Mouse (Mus musculus) spleen, postnatal 4 days (tissue): ENCODE measurements around the gene 1700113H08Rik.
A peak's percentile ranks its signal among the peaks of the same experiment; 100 is the strongest.

Source experiments
- DNase-seq, 2 experiments: peaks; one replicate each; pipeline ENCODE4 v3.0.0; 2022; ENCODE audit warnings: low spot score in 2 of 2

1700113H08Rik gene

DNA sequence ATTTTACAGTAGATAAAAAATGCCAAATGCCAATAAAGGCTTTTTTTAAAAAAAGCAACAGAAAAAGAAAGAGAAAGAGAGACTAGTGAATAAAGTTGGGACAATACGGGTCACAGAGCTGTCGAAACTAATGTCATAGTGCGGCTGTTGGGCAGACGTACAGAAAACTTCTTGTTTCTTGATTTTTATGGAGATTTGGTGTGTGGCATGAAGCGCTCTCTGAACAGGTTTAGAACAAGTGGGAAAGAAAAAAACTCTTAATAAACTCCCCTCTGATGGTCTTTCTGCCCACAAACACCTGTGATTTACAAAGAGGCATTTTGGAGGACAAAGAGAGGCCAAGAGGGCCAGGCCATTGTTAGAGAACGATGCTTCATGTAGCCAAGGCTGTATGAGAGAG, 1.6 kb downstream of the 1700113H08Rik start:
- DNase-seq, result no peak

DNA sequence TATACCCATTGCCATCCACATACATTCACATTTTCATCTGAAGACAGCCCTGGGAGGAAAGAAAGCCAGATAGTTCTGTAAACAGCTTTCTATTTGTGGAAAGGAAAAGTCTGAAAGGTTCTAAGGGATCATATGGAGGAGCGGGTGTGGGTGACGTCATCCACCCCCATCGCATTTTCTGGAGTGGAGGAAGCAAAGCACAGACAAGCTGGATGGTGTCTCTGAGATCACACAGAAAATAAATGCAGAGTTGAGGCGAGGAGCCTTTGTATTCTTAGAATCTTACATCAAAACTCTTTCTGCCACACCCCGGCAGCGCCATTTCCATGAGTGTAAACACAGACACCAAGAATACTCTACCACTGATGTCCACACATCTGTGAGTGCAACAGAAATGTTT, 26.4 kb downstream of the 1700113H08Rik start:
- no peak for DNase-seq

DNA sequence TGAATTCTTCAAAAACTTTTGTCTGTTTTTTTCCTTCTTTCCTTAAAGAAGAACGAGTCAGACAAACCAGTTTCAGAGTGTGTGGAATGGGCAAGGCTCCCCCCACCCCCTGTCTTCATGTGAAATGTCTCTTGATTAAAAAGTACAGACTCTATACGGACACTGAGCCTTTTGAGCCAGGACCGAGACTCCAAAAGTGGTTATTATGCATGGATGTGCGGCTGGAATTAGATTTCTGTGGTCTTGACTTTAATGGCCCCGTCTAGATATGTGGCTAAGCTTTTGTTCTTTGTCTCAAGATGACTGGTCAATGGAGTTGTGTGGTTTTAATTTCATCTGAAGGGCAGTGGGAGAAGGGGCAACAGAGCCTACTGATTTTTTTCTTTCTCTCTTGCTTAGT, 29.8 kb downstream of the 1700113H08Rik start:
- no peak for DNase-seq

DNA sequence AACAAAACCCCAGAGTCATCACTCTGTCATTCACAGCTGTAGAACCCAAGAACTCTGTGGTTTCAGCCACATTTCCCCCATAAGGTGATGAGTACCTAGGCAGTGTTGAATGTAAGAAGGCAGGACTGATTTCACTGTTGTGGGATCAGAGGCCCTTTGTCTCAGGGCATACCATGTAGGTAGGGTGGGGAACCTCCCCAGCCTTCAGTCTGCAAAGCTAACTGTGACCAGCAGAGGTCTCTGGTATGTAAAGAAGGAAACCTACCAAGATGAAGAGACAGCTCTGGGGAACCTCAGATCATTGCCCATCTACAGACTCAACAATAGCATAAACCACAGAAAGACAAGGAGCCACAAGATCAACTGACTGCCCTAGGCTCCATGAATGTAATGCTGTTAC, 36.4 kb downstream of the 1700113H08Rik start:
- peak in 1 of 2 experiments; percentile 21 for DNase-seq

DNA sequence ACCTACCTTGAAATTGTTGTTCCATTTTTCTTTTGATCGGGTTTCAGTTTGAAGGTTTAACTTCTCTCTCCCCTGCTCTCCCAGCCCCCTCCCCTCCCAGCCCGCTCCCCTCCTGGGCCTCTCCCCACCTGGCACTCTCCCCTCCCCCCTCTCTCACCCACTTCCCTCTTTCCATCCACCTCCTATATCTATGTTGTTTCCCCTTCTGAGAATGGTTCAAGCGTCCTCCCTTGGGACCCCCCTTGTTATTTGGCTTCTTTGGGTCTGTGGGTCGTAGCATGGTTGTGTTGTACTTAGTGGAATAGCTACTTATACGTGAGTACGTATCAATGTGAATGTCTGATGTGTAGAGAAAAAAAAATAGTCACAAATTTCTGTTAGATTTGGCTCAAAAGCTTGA, 40.9 kb downstream of the 1700113H08Rik start:
- DNase-seq, result no peak

DNA sequence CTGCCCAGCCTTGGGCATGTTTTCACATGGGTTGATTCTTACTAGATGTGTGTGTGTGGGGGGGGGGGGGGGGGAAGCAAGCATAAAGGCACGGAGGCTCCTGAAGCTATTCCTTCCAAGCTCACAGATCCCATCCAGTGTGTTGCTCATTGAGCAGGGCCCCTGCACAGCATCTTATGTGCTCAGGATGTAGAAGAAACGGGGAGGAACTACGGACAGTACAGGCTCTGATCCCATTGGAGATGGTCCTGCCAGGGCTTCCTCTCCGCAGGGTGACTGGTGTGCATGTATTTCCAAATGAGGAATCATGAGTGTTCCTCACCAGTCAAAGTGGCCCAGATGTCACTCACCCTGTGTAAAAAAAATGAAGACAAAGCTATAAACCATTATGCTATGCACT, 42.8 kb downstream of the 1700113H08Rik start:
- no peak for DNase-seq

DNA sequence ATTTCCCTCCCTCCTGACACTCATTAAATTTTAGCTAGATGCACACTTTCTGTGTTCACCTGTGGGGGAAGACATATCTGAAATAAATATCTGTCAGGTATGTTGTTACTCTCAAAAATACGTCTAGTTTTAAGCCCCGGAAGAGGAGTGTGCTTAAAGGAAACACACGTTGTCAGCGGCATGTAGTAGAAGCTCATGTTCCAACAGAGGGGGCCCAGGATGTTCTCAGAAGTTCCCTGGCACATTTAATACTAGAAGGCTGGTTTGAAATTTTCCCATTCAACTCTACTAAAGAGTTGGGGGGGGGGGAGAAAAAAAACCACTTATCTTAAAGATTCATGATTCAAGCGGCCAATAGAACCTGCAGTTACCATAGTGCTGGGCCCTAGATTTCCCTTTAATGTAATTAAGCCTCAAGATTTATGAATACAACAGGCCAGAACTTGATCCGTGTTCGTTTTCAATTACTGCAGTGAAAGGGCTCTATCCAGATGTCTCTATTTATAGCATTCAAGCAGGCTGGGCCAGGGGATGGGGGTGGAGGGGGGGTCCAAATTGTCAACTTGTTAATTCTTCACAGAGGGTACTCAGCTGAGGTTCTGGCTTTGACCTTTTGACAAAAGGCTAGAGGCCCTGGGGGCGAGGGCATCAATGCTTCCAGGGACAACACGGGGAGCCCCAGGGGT, 43.6 kb downstream of the 1700113H08Rik start:
- no peak for DNase-seq

DNA sequence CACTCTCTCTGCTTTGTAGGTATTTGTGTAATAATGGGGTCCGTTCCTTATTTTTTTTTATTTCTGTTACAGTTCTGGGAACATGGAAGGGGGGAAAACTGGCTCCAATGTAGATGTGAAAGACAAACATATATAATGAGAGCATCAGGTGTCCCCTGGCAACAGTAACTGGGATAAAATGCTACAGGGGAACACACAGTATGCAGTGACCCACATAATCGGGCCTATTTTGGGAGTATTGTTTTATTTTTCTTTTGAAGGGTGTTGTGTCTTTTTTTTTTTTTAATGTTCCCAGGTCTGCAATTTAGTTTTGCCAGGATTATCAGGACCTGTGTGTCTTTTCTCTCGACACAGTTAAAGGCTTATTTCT, 44.1 kb downstream of the 1700113H08Rik start:
- no peak for DNase-seq

DNA sequence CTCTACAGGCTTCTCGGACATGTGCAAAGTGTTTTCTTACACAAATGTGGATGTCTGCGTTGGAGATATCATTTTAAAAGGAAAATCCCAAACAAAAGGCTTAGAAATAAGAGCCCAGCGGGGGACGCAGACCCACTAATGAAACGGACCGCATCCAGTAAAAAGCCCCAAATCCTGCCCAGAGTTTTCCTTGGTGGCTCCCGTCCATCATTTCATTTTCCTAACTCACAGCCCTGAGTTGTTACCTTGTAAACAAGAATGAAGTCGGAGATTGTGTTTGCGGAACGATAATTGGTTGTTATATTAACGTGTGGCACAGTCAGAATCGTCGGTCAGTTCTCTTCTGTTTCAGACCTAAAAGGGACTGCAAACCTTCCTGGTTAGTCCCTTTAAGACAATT, 44.6 kb downstream of the 1700113H08Rik start:
- no peak for DNase-seq

DNA sequence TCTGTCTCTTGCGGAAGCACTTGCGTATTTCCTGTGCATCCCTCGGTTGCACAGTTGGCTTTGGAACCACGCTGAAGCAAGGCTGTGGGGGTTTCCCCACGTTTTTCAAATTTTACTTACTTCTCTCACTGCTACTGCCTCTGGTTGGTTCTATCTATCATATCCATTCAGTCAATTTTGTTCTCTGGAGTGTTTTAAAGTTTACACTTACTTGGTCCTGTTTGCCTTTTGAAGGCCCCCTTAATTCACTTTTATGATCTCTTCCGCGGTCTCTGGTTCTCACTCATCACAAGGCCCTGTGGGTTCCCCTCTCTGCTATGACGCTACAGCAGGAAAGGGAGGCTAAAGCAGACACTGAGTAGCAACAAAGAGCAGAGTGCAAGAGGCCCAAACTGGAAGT, 45.4 kb downstream of the 1700113H08Rik start:
- DNase-seq, result no peak

DNA sequence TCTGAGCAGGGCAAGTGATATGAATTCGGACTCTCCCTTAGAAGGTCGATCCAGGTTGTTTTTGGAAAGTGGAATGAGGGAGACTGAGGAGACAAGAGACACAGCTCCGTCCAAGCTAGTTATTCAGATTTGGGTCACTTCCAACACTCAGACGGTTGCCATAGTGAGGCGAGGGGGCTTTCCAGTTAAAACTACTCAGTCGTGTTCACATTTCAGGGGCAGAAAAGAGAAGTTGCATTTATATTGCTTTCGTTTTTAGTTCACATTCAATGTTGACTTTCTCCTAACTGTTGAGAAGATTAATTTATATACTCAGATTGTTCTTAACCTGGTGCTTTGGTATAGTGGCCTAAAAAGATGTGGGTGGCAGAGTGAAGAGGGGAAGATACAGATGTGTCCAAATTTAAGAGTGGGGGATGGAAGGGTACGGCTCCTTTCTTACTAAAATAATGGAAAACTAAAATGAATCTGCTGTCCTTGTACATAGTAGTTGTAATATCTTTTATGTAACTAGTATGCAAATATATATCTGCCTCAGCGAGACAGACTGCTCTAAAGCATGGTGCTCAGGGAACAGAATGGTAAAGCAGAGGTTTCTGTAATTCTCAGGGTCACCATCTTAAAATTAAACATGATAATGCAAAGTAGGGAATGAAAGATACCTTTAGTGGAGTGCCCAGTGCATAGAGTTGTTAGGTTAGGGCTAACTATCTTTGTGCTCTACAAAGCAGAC, 49.9 kb downstream of the 1700113H08Rik start:
- peak in 1 of 2 experiments; percentile 27 for DNase-seq

DNA sequence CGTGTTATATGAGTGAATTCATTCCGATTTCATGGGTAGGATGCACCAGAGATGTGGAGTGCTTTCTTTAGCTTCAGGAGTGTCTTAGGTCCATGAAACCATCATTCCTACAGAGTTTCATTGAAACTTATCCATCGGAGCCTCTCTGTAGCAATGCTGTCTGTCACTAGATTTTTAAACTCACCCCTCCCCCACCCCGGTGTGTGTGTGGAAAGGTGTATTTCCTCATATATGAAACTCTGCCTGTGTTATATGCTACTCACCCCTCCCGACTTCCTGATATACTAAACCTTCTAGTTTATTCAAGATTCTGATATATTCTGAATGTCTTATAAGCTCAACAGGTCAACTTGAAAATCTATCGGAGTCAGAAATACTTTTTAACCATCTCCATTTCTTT, 50.5 kb downstream of the 1700113H08Rik start:
- DNase-seq, result no peak

DNA sequence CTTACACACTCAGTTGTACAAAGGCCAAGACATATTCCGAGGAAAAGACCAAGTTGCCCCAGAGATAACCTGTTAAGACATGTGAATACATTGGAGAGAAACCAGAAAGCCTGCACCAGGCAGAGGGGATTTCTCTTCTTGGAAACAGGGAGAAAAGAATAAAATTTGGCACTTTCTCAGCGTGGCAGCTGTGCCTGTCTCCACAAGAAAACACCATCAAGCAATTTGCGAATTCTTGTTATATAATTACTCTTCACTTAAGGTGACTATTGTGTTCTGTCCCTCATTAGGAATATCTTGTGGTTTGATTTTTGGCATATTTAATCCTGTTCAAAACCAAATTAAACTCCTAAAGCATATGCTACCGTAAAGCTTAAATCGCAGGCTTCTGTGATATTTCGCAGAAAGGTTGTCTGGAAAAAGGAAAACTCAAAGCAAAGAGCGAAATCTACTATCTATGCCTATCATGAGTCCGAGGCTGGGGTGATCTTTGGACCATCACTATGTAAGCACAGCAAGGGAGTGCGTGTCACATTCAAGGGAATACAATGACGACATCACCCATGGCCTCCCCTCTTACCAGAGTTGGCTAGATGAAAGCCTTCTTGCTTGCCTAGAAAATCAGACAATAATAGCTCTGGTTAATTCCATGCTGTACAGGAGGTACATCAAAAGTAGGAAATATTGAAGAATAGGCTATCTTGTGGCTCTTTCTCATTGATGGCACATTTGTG, 51.4 kb downstream of the 1700113H08Rik start:
- DNase-seq, result no peak

DNA sequence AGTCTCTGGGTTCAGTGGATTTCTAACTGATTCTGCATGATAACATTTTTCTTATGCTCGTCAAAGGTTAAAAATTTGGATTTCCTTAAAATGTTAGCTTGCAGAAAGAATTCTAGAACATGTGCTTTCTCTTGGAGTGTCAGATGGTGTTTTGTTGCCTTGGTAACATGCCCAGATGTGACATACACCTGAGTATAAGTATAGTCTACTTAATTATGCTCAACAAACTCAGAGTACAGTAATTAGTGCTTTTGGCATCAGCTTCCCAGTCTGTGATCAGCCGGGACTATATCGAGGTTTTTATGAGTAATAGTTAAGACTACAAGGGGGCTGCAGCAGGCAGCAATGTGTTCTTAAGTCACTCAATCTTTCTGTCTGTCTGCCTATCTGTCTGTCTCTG, 53.1 kb downstream of the 1700113H08Rik start:
- no peak for DNase-seq

DNA sequence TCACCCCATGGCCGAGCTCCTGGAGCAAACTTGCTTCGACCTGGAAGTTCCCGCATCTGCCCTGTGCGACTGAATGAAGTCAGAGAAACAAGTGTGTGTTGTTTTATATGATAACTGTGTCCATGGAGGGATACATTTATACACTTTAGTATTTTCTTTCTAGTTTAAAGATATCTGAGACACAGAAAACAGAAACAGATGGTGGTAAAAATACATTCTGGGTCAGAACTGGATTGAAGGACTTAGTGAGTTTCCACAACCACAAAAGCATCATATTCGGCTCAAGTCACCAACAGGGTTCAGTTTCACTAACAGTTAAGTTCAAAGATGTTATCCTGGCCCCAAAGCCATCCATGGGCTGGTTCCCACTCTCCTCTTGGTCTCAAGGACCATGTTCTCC, 67.2 kb downstream of the 1700113H08Rik start:
- no peak for DNase-seq

DNA sequence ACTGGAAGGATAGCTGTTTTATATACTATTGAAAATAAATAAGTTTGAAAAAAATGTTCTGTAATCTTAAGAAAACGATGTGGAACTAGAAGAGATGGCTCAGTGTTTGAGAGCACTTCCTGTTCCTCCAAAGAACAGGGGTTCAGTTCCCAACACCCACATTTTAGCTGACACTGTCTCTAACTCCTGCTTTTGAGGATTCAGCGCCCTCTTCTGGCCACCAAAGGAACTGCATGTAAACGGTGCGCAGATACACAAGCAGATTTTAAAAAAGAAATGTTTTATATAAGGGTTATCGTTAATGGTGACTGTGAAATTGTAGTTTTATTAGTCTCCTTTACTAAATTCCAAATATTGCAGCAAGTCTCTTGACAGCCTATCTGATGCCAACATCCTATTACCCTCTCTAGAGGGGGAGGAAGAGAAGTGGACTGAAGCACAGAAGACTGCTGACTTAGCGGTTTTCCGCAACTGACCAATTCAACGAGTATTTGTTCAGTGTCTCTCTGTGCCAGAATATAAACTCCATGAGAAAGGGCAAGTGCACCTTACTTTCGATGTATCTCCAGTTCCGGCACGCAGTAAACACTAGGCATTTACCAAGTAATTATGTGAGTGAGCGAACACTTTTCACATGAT, 68.5 kb downstream of the 1700113H08Rik start:
- DNase-seq, result no peak

DNA sequence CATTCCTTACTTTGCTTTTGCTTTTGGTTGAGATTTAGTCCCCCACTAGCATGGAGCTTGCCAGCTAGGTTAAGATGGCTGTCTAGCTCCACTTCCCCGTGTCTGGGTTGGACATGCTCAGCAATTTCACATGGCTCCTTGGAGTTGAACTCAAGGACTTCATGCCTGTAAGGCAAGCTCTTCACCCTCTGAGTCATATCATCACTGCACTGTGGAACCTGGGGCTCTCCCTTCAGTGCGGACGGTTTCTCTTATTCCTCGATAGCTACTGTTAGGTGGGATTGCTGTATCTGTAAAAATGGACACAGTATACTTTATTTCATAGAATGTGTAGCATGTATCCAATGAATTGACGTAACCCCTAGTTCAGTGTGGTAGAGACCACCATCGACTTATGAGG, 93.2 kb downstream of the 1700113H08Rik start:
- DNase-seq, result no peak

DNA sequence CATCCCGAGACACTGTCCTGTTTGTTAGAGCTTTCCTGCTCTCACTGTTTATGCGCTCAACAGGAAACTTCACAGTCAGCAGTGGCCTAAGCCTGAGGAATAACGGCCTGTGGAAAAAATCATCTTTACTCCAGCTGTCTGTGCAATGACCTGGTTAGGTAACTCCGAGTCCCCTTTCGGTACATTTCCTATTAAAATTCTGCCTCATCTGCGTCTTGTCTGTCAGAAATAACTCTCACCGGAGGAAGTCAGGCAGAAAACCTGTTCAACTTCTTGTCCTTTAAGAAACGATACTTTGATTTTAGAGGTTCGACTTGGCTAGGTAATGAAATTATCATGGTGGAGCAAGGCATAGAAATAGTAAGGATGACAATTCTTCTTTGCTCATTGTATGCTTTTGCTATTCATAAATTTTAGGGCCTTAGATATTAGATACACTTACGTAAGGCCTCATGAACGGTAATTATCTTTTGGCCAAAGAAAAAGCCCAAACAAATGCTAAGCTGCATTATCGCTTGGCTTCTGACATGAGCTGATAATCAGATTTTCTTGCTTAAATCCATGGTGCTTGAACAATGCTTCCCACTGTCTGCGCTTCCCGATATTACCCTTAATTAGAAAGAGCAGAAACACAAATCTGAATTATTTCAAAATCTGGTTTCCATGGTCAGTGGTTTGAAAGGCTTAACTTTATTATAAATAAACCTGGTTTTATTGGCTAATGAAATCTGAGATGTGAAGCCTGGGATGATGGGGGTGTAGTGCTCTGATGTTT, 96.1 kb downstream of the 1700113H08Rik start:
- DNase-seq, result no peak

DNA sequence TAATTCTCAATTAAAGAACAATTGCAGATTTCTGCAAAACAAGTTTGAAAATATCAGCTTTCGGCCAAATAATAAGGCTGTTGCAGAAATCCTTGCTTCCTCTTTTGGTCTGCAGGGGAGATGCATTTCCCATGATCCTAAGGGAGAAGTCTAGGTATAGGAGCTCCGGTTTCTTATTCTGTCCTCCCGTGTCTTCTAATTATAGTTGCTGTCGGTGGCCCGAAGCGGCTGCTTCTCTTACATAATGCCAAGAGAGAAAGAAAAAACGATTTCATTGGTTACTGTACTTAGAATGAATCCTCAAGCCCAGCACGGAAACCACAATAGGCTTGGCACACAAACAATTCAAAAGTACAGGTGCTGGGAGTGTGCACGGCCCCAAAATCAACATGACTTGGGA, 101.9 kb downstream of the 1700113H08Rik start:
- DNase-seq, result no peak

DNA sequence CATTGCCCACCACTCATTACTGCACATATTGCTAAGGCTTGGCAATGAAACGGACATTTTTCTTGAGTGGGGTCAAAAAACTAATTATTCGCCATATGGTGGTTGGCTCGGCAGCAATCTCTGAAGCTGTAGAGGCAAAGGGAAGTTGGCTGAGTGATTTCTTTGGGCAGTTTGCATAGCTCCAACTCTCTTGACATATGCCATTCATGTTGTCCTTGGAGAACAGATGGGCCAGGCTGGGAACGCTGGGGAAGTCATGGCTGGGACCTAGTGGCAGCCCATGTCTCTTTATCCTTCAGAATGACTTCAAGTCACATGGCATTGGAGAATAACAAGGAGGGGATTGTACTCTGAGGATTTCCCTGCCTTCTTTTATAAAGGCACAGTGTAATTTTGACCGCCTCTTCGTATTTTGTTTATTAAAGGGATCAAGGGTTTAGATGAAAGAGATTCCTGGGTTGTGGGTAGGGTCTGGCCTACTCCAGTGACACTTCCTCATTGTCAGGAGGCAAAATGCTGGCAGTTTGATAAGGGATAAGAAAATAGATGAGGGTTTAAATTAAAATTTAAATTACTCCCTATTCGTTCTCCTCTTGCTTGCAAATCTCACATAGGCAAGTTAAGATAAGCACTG, 138.4 kb downstream of the 1700113H08Rik start:
- no peak for DNase-seq

DNA sequence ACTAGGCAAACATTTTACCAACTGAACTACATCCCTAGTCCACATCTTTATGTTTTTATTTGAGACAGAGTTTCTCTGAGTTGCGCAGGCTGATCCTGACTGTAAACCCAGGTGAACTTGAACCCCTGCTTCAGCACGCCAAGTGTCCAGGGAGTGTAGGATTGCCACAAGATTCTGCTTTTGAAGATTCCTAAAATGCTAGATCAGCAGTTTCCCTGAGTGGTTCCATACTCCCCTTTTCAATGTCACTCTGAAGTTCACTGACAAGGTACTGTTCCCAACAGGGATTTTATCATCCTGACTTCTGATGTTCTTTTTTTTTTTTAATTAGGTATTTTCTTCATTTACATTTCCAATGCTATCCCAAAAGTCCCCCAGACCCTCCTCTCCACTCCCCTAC, 140.9 kb downstream of the 1700113H08Rik start:
- DNase-seq, result no peak
